Mouse (Mus musculus): ENCODE data around the gene Pax2. TPM values are rescaled to one million over a fixed set of nuclear protein-coding genes. Genes with fewer than 3 reads are reported as not detected.

The Pax2 gene
- polyA plus RNA-seq, 1 experiment from 2014 or later, result not detected

DNA sequence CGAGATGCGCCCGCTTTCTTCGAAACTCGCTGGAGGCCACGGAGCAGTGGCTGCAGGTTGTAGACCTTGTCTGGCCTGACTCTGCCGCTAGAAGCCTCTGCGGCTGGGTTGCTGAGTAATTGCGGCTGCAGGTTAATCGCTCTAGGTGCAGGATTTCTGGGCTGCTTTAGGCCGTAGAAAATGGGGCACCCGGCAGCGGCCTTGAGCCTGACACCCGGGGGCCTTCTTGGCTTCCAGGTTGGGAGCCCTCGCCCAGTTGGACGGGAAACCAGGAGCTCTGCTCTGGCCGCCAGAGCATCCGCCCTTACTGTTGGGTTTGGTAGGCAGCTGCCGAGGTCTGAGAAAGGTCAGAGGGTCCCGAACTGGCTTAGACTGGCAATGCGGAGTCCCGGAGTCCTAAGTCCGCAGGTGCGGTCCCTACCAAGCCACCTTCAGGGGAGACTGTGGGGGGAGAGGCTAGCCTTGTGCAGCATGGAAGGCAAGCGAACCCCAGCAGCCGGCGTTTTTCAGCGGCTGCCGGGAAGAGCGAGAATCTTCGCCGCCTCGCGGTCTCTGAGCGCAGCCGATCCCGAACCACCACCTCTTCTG, 3.8 kb downstream of the Pax2 start:
- under 1% methylated on average over 37 of the region's 37 CpGs for WGBS
- ATAC-seq (ENCODE audit: insufficient number of reproducible peaks, insufficient read depth, low FRiP score, low read depth), result no peak
- H3K4me1 ChIP-seq (ENCODE audit: control insufficient read depth, insufficient read depth, low read length), result peaks cover 10% of the 10 kb centered on the region
- no peak overlapping the region for H3K4me3 ChIP-seq (ENCODE audit: low read depth, low read length)
- H3K9ac ChIP-seq (replicated peaks; ENCODE audit: low read depth, low read length), result no peak overlapping the region
- H3K9me3 ChIP-seq (ENCODE audit: control insufficient read depth, low read depth, low read length), result no peaks in the 10 kb centered on the region
- no peak overlapping the region for H3K4me2 ChIP-seq (replicated peaks; ENCODE audit: low read depth, low read length)
- H3K36me3 ChIP-seq (ENCODE audit: control insufficient read depth, insufficient read depth, low read length), result no peaks in the 10 kb centered on the region
- H3K27me3 ChIP-seq (ENCODE audit: control insufficient read depth, insufficient read depth, low read length), result peaks cover 61% of the 10 kb centered on the region
- H3K27ac ChIP-seq (ENCODE audit: low read length), result no peak overlapping the region

DNA sequence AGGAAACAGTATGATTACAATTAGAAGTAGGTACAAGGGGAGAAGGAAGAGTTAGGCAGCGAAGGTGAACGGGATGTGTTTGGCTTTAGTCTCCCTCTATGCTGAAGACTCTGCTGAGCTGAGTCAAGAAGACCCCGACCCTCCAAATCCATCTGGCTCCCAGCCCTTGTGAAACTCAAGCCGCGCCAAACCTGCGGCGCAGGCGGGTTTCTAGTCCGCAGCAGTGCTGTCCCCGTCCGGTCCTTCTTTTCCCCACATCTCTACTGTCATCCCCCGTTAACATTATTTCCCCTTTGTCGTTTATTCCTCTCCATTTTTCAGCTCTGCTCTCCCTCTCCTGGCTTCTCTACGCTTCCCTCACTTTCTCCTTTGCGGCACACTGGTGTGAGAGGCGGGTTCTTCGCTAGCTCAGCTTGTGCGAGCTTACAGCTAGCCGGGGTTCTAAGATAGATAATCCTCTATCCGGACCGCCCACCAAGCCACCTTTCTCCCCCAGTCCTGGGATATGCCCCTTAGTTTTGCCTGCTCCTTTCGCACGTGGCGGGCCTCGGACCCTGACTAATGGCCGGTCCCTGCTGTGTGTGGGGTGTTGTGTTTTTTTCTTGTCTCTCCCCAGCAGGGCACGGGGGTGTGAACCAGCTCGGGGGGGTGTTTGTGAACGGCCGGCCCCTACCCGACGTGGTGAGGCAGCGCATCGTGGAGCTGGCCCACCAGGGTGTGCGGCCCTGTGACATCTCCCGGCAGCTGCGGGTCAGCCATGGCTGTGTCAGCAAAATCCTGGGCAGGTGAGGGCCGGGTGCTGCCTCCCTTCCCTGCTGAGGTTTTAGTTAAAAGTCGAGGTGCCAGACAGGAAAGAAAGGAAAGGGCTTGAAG, 4.7 kb downstream of the Pax2 start:
- no peaks in the 10 kb centered on the region for H3K9me3 ChIP-seq (ENCODE audit: control insufficient read depth, low read depth, low read length)
- no peak overlapping the region for H3K4me3 ChIP-seq (ENCODE audit: low read depth, low read length)
- H3K4me1 ChIP-seq (ENCODE audit: control insufficient read depth, insufficient read depth, low read length), result peaks cover 10% of the 10 kb centered on the region
- ATAC-seq (ENCODE audit: insufficient number of reproducible peaks, insufficient read depth, low FRiP score, low read depth), result no peak
- no peak overlapping the region for H3K27ac ChIP-seq (ENCODE audit: low read length)
- 2% methylated on average over 39 of the region's 39 CpGs for WGBS
- H3K9ac ChIP-seq (replicated peaks; ENCODE audit: low read depth, low read length), result no peak overlapping the region
- no peaks in the 10 kb centered on the region for H3K36me3 ChIP-seq (ENCODE audit: control insufficient read depth, insufficient read depth, low read length)
- no peak overlapping the region for H3K4me2 ChIP-seq (replicated peaks; ENCODE audit: low read depth, low read length)
- peaks cover 61% of the 10 kb centered on the region for H3K27me3 ChIP-seq (ENCODE audit: control insufficient read depth, insufficient read depth, low read length)

DNA sequence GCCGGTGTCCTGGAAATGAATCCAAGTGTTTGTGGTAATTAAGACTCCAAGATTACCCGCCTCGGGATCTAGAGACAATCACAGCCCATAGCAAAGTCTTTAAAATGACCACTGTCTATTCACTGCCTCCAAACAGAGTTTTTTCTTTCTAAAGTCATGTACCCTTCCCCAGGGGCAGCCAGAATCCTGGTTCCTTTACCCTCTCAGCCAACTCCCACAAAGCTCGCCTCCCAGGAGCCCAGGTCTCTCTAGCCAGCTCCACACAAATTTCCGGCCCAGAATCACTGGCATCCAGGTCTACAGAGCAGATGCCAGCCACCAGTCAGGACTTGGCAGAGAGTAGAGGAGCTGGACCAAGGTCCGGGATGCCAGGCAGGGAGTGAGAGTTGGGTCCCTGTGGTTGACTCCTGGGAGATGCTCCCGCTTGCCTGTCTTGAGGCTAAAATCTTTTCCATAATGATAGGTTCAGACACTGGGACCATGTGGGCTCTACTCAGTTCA, 6.3 kb downstream of the Pax2 start:
- Histone ChIP-seq H3K4me3 (ENCODE audit: low read depth, low read length) (no peak overlapping the region), H3K36me3 (ENCODE audit: control insufficient read depth, insufficient read depth, low read length) (no peaks in the 10 kb centered on the region), H3K9me3 (ENCODE audit: control insufficient read depth, low read depth, low read length) (no peaks in the 10 kb centered on the region), H3K9ac (replicated peaks; ENCODE audit: low read depth, low read length) (no peak overlapping the region), H3K4me2 (replicated peaks; ENCODE audit: low read depth, low read length) (no peak overlapping the region), H3K27ac (ENCODE audit: low read length) (no peak overlapping the region), H3K27me3 (ENCODE audit: control insufficient read depth, insufficient read depth, low read length) (peaks cover 62% of the 10 kb centered on the region), H3K4me1 (ENCODE audit: control insufficient read depth, insufficient read depth, low read length) (0 out of 2 replicates have a peak, but pooled peaks cover 2% of the 10 kb centered on the region)
- no peak for ATAC-seq (ENCODE audit: insufficient number of reproducible peaks, insufficient read depth, low FRiP score, low read depth)
- 35% methylated on average over 7 of the region's 7 CpGs for WGBS

DNA sequence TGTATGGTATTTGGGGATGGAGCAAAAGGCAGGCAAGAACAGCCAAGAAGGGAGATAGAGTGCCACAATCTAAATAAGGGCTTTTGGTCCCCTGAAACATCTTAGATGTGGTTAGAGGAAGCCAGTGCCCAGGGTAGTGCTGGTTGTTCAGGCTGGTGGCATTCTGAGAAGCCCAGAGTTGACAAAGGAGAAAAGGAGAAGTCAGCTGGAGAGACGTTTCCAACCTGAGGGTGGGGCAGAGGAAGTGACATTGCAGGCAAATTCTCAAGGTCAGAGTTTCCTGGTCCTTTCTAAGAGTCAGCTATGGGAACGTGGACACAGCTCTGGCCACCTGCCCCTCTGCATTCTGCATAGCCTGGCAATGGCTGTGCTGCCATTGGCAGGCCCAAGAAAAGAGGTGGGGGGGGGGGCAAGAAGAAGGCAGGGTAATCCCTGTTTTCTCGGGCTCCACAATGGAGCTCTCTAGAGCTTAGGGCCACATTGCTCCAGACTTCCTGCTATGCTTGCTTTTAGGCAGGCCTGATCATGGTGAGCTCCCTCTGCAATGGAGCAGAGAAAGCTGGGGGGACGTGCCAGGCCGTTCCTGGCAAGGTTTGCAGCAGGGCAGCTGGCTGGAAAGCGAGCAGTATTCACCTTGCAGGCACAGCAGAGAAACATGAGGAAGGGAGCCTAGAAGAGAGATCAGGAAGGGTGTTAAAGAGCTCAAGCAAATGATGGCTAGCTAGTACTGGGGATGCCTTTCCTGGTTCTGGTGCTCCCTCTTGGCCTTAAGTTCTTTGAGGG, 14.6 kb downstream of the Pax2 start:
- peaks cover 5% of the 10 kb centered on the region; the same call in 1 of the 2 replicates for H3K27me3 ChIP-seq (ENCODE audit: control insufficient read depth, insufficient read depth, low read length)
- no peaks in the 10 kb centered on the region for H3K36me3 ChIP-seq (ENCODE audit: control insufficient read depth, insufficient read depth, low read length)
- no peak overlapping the region for H3K4me3 ChIP-seq (ENCODE audit: low read depth, low read length)
- no peaks in the 10 kb centered on the region for H3K9me3 ChIP-seq (ENCODE audit: control insufficient read depth, low read depth, low read length)
- no peak overlapping the region for H3K9ac ChIP-seq (replicated peaks; ENCODE audit: low read depth, low read length)
- WGBS, result 60% methylated on average over 6 of the region's 6 CpGs
- ATAC-seq (ENCODE audit: insufficient number of reproducible peaks, insufficient read depth, low FRiP score, low read depth), result no peak
- H3K4me1 ChIP-seq (ENCODE audit: control insufficient read depth, insufficient read depth, low read length), result no peaks in the 10 kb centered on the region
- no peak overlapping the region for H3K27ac ChIP-seq (ENCODE audit: low read length)
- H3K4me2 ChIP-seq (replicated peaks; ENCODE audit: low read depth, low read length), result no peak overlapping the region

DNA sequence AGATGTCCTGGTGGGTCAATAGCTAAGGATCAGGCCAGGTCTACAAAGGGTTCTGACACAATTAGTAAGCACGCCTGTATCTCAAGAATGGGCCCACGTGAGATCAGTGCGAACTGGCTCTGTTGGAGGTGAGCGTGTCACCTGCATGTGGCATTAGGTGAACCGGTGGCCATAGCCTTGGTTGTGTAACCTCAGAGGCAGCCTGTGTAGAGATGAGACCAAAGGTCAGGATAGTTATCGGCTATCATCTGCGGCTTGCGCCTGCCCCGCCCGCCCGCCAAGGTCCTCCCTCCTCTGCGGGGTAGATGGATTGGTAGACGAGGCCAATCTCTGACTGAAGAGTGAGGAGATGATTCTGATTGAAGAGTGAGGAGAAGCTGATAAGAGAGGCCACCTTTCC, 15.7 kb downstream of the Pax2 start:
- no peaks in the 10 kb centered on the region for H3K4me1 ChIP-seq (ENCODE audit: control insufficient read depth, insufficient read depth, low read length)
- no peak overlapping the region for H3K27ac ChIP-seq (ENCODE audit: low read length)
- no peaks in the 10 kb centered on the region for H3K36me3 ChIP-seq (ENCODE audit: control insufficient read depth, insufficient read depth, low read length)
- 68% methylated on average over 13 of the region's 13 CpGs for WGBS
- no peak overlapping the region for H3K4me2 ChIP-seq (replicated peaks; ENCODE audit: low read depth, low read length)
- no peak overlapping the region for H3K9ac ChIP-seq (replicated peaks; ENCODE audit: low read depth, low read length)
- no peaks in the 10 kb centered on the region for H3K9me3 ChIP-seq (ENCODE audit: control insufficient read depth, low read depth, low read length)
- 0 out of 2 replicates have a peak, but pooled peaks cover 2% of the 10 kb centered on the region for H3K27me3 ChIP-seq (ENCODE audit: control insufficient read depth, insufficient read depth, low read length)
- no peak overlapping the region for H3K4me3 ChIP-seq (ENCODE audit: low read depth, low read length)
- ATAC-seq (ENCODE audit: insufficient number of reproducible peaks, insufficient read depth, low FRiP score, low read depth), result no peak

DNA sequence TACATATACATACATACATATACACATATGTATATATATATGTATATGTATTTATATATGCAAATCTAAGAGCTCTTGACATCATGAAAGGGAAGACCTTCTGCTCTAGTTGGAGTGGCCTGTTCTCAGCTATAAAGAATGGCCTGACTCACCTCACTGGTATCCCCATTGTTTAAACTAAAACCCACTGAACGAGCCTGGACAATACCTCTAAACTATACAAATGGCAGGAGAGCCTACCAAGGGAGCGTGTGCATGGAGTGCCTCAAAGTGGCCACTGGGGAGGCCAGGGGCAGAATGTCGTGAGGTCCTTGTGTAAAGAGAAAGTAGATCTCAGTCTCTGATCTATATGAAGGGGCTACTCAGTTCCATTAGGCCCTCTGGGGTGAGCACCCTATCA, 26.1 kb downstream of the Pax2 start:
- no peaks in the 10 kb centered on the region for H3K36me3 ChIP-seq (ENCODE audit: control insufficient read depth, insufficient read depth, low read length)
- H3K4me1 ChIP-seq (ENCODE audit: control insufficient read depth, insufficient read depth, low read length), result no peaks in the 10 kb centered on the region
- H3K9ac ChIP-seq (replicated peaks; ENCODE audit: low read depth, low read length), result no peak overlapping the region
- 56% methylated on average over 3 of the region's 3 CpGs for WGBS
- ATAC-seq (ENCODE audit: insufficient number of reproducible peaks, insufficient read depth, low FRiP score, low read depth), result no peak
- H3K9me3 ChIP-seq (ENCODE audit: control insufficient read depth, low read depth, low read length), result no peaks in the 10 kb centered on the region
- H3K4me2 ChIP-seq (replicated peaks; ENCODE audit: low read depth, low read length), result no peak overlapping the region
- H3K27ac ChIP-seq (ENCODE audit: low read length), result no peak overlapping the region
- no peaks in the 10 kb centered on the region for H3K27me3 ChIP-seq (ENCODE audit: control insufficient read depth, insufficient read depth, low read length)
- H3K4me3 ChIP-seq (ENCODE audit: low read depth, low read length), result no peak overlapping the region

DNA sequence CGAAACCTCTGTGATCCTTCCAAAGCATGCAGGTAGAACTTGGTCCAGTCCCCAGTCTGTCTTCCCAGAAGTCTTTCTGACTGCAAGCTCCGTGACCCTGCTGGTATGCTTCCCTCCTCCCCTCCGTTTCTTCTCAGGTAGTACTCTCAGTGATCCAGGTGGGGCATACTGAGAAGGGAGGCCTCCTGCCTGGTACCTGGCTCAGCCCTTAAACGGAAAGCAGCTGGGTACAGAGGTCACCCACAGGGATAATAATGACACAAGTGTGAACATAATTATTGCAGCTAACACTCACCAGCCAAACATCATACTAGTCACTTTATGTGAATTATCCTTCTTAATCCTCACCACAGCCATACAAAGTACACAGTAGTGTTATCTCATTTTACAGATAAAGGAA, 28.5 kb downstream of the Pax2 start:
- H3K4me1 ChIP-seq (ENCODE audit: control insufficient read depth, insufficient read depth, low read length), result no peaks in the 10 kb centered on the region
- no peaks in the 10 kb centered on the region for H3K36me3 ChIP-seq (ENCODE audit: control insufficient read depth, insufficient read depth, low read length)
- H3K27ac ChIP-seq (ENCODE audit: low read length), result no peak overlapping the region
- ATAC-seq (ENCODE audit: insufficient number of reproducible peaks, insufficient read depth, low FRiP score, low read depth), result no peak
- H3K9ac ChIP-seq (replicated peaks; ENCODE audit: low read depth, low read length), result no peak overlapping the region
- H3K9me3 ChIP-seq (ENCODE audit: control insufficient read depth, low read depth, low read length), result no peaks in the 10 kb centered on the region
- no peak overlapping the region for H3K4me3 ChIP-seq (ENCODE audit: low read depth, low read length)
- no peak overlapping the region for H3K4me2 ChIP-seq (replicated peaks; ENCODE audit: low read depth, low read length)
- 49% methylated on average over 4 of the region's 4 CpGs for WGBS
- no peaks in the 10 kb centered on the region for H3K27me3 ChIP-seq (ENCODE audit: control insufficient read depth, insufficient read depth, low read length)

DNA sequence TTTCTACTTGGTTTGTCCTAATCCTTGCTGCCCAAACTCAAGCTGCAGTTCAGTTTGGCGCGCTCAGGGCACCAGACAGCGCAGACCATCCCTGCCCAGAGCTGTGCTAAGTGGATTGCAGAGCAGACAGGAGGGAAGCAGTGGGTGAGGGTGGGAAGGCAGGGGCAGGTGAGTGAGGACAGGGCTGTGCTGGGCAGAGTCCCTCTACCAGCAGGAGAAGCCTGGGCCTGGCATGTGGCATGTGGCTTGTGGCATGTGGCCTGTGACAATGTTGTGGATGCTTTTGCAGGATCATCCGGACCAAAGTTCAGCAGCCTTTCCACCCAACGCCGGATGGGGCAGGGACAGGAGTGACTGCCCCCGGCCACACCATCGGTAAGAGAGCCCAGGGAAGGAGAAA, 32.6 kb downstream of the Pax2 start:
- no peak for ATAC-seq (ENCODE audit: insufficient number of reproducible peaks, insufficient read depth, low FRiP score, low read depth)
- H3K36me3 ChIP-seq (ENCODE audit: control insufficient read depth, insufficient read depth, low read length), result no peaks in the 10 kb centered on the region
- no peaks in the 10 kb centered on the region for H3K4me1 ChIP-seq (ENCODE audit: control insufficient read depth, insufficient read depth, low read length)
- H3K4me3 ChIP-seq (ENCODE audit: low read depth, low read length), result no peak overlapping the region
- no peak overlapping the region for H3K4me2 ChIP-seq (replicated peaks; ENCODE audit: low read depth, low read length)
- no peaks in the 10 kb centered on the region for H3K27me3 ChIP-seq (ENCODE audit: control insufficient read depth, insufficient read depth, low read length)
- no peak overlapping the region for H3K9ac ChIP-seq (replicated peaks; ENCODE audit: low read depth, low read length)
- no peak overlapping the region for H3K27ac ChIP-seq (ENCODE audit: low read length)
- 80% methylated on average over 8 of the region's 8 CpGs for whole genome bisulfite sequencing
- no peaks in the 10 kb centered on the region for H3K9me3 ChIP-seq (ENCODE audit: control insufficient read depth, low read depth, low read length)
